Mouse (Mus musculus): ENCODE data around the gene Itgae. TPM values are rescaled to one million over a fixed set of nuclear protein-coding genes. Genes with fewer than 3 reads are reported as not detected.

Itgae gene
- total RNA-seq, 2 experiments from 2014 or later = not detected

DNA sequence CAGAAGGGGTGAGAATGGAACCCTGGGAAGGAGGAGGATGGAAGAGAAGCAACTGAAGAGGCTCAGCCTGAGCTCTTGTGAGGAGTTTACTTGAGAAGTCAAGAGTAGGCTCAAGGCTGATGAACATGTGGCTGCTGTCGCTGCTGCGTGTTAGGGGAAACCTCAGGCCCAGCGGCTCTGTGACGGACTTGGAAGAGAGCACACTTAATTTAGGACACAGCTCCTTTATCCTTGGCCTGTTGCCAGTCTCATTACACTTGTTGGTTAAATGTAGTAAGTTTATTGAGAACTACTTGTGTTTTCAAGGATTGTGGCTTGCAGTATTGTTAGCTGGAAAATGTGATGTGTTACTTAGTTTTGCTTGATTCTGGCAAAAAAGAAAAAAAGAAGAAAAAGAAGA, 13.7 kb upstream of the Itgae start:
- Histone ChIP-seq H3K4me3 (no peak overlapping the region), H3K27ac (no peak overlapping the region)
- DNase-seq (ENCODE audit: extremely low spot score in 1 of 2, low spot score in 2 of 2) = no peak
- TF ChIP-seq CTCF (IDR thresholded peaks at IDR 0.05) = no peak
- intact Hi-C loops (cut with DNase I) = no loop called here

DNA sequence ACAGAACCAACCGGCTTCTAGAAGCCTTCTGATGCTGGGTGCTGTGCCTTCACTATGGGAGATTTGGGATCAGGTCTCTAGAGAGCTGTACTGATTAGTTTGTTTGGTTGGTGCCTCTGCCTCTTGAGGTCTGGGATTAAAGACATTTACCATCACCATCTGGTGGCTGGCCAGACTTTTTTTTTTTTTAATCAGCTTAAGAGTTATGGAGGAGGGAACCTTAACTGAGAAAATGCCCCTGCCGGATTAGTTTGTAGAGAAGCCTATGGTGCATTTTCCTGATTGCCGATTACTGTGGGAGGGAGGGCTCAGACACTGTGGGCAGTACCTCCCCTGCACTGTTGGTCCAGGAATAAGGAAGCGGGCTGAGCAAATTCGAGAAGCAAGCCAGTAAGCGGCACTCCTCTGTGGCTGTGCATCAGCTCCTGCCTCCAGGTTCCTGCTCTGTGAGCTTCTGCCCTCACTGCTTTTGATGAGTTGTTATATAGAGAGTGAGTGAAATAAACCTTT, 13.1 kb upstream of the Itgae start:
- Histone ChIP-seq H3K4me3 (no peak overlapping the region), H3K27ac (no peak overlapping the region)
- DNase-seq (ENCODE audit: extremely low spot score in 1 of 2, low spot score in 2 of 2) = no peak
- intact Hi-C loops (cut with DNase I) = no loop called here
- no peak for TF ChIP-seq CTCF (IDR thresholded peaks at IDR 0.05)

- DNase-seq (ENCODE audit: extremely low spot score in 1 of 2, low spot score in 2 of 2) = no peak
- no peak for TF ChIP-seq CTCF (IDR thresholded peaks at IDR 0.05)
- Histone ChIP-seq H3K27ac (no peak overlapping the region), H3K4me3 (no peak overlapping the region)
- intact Hi-C loops (cut with DNase I) = no loop called here
These were observed 11.8 kb upstream of the Itgae start for GRCm38 (mm10) chr11:73078615-73079014.

DNA sequence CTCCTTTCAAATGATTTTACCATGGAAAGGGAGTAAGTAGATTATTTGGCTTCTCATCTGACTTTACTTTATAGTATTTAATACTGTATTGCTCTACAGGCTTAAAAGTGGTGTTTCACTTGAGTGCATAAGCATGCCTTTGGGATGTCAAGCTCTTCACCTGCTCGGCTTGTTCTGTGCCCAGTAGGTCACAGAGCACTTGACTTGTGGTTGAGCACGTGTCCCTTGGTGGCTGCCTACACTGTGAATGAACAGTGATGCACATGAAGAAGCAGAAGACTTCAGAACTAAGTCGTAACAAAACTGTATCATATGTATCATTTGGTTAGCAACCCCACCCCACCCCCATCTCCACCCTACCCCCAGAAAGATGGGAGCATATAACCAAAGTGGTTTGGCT, 10.1 kb upstream of the Itgae start:
- intact Hi-C loops (cut with DNase I) = no loop called here
- TF ChIP-seq CTCF (IDR thresholded peaks at IDR 0.05) = no peak

DNA sequence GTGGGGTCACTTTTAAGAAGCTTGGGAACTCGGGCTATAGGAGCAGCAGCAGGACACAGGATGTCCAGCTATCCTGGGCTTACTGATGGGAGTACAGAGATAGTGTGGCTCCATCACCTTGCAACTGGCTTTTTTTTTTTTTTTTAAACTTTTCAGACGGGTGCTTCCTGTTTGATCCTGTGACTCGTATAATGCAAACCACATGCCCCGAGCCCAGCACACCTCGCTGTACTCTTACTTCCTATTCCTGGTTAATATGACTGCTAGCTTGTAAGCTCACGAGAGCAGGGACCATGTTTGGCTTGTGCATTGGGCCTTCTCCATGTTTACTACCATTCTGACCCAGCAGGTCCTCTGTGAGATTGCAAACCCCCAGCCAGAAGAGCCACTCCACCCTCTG, 6.1 kb upstream of the Itgae start:
- DNase-seq (ENCODE audit: extremely low spot score in 1 of 2, low spot score in 2 of 2) = no peak
- TF ChIP-seq CTCF (IDR thresholded peaks at IDR 0.05) = no peak
- H3K27ac ChIP-seq = peak overlapping the region; percentile 55; the same call in 1 of the 2 replicates

More for the DNA sequence above, 10.1 kb upstream of the Itgae start:
- no peak for DNase-seq (ENCODE audit: extremely low spot score in 1 of 2, low spot score in 2 of 2)
- Histone ChIP-seq H3K27ac (no peak overlapping the region), H3K4me3 (no peak overlapping the region)

DNA sequence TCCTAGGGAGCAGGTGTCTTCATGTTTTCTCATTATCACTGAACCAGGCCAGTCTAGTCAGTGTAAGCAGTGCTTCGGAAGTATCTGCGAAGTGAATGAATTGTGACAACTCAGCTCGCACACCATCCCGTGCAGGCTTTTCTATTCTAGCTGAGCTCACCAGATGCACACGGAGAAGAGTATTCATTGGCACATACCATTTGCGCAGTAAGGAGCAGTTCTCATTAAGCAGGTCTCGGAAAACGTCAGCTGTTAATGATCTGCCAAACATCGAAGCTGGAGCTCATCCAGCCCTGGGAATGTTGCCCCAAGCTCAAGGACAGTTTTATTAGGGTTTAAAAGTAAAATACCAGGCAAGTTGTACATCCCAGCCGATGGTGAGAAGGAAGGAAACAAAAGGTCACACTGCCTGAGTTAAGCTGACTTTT, 5.6 kb upstream of the Itgae start:
- intact Hi-C loops (cut with DNase I) = no loop called here
- no peak for DNase-seq (ENCODE audit: extremely low spot score in 1 of 2, low spot score in 2 of 2)
- Histone ChIP-seq H3K27ac (peak overlapping the region; percentile 55), H3K4me3 (no peak overlapping the region)
- no peak for TF ChIP-seq CTCF (IDR thresholded peaks at IDR 0.05)

More for the DNA sequence above, 6.1 kb upstream of the Itgae start:
- H3K4me3 ChIP-seq = no peak overlapping the region
- intact Hi-C loops (cut with DNase I) = no loop called here

DNA sequence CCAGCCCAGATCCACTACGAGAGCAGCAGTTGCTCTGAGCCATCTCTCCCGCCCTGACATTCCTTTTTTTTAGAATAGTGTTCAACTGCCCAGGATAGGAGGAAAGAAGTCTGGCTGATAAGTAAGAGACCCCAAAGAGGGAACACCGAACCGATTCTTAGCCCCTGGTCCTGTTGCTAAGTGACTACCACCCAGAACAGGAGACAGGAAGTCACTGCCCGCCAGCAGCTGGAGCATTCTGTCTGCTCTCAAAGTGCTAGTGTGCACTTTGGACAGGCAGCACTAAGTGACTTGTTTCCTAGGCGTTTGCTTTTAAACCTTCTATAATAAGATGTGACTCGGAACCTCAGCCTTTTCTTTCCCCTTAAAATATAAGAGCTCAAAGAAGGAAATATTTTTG, 5.0 kb upstream of the Itgae start:
- no peak for TF ChIP-seq CTCF (IDR thresholded peaks at IDR 0.05)
- intact Hi-C loops (cut with DNase I) = no loop called here
- Histone ChIP-seq H3K4me3 (no peak overlapping the region), H3K27ac (peak overlapping the region; percentile 55)
- DNase-seq (ENCODE audit: extremely low spot score in 1 of 2, low spot score in 2 of 2) = no peak

GRCm38 (mm10) chr11:73087700-73088480, 2.5 kb upstream of the Itgae start:
- intact Hi-C loops (cut with DNase I) = no loop called here
- no peak for DNase-seq (ENCODE audit: extremely low spot score in 1 of 2, low spot score in 2 of 2)
- TF ChIP-seq CTCF (IDR thresholded peaks at IDR 0.05) = no peak
- H3K27ac ChIP-seq = 0 out of 2 replicates have a peak overlapping the region, but pooled peaks have one; percentile 2
- H3K4me3 ChIP-seq = no peak overlapping the region

DNA sequence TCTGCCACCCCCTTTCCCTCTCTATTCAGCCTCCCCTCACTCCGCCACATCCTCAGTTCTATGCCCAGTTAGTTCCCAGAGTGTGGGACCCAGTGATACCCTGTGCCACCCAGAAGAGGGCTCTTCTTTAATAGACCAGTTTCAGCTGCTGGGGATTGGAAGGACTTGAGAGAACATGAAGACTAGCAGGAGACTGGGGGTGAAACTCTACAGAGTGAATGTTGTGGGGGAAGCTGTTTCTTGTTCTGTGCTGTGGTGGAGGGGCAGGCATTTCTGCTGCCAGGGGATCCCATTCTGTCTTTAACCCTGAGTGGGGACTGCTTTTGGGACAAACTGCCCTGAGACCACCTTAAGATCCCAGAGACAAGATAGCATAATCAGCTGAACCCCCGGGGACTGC, 443 bp downstream of the Itgae start:
- no peak overlapping the region for H3K27ac ChIP-seq
- DNase-seq (ENCODE audit: extremely low spot score in 1 of 2, low spot score in 2 of 2) = no peak
- intact Hi-C loops (cut with DNase I) = no loop called here
- TF ChIP-seq CTCF (IDR thresholded peaks at IDR 0.05) = no peak
- no peak overlapping the region for H3K4me3 ChIP-seq

DNA sequence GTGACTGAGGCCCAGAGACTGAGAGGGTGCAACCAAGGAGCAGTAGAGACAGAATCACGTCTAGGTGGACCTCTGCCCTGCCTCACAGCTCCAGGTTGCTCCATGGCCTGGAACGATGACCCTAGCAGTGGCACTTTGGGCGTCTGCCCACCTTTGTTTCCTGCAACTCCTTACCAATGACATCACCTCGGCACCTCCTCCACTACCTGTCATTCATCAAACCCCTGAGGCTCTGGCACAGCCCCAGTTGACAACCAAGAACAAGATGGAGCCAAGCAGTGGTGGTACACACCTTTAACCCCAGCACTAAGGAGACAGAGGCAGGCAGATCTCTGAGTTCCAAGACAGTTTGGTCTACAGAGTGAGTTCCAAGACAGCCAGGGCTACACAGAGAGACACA, 1.7 kb downstream of the Itgae start:
- Histone ChIP-seq H3K4me3 (no peak overlapping the region), H3K27ac (no peak overlapping the region)
- intact Hi-C loops (cut with DNase I) = no loop called here
- DNase-seq (ENCODE audit: extremely low spot score in 1 of 2, low spot score in 2 of 2) = no peak
- TF ChIP-seq CTCF (IDR thresholded peaks at IDR 0.05) = no peak

- intact Hi-C loops (cut with DNase I) = no loop called here
- TF ChIP-seq CTCF (IDR thresholded peaks at IDR 0.05) = no peak
- Histone ChIP-seq H3K27ac (no peak overlapping the region), H3K4me3 (no peak overlapping the region)
- no peak for DNase-seq (ENCODE audit: extremely low spot score in 1 of 2, low spot score in 2 of 2)
These were observed 2.5 kb downstream of the Itgae start for GRCm38 (mm10) chr11:73092877-73093276.

DNA sequence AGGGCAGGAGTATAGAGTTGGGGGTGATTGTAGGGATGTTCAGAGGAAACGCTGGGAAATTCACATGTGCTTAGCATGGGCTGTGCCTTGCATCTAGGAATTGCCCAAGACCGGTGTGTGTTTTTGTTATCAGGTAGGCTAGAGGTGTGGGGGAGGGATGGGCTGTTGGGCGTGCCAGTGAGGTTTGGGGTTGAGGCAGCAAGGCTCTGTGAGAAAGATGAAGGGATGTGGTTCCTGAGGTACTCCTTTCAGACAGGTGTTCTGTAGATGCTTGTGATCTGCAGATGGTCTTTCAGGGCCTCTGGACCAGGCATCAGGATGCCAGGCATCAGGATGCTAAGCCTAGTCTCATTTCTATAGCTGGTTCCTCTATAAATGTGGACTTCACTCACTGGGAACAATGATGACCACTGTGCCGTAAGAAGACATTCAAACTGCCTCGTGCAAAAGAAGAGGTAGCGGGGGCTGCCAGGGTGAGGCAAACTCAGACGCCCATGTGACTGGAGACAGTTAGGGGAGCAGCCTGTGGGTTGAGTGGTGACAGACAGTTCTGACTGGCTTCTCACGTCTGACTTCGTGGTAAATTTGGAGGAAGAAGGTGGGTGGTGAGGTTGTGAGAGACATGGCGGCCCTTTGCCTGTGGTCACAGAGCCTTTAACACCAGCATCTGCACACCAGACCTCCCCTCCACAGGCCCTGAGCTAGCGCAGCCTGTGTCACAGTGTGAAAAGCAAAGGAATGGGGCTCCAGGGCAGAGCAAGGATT, 4.0 kb downstream of the Itgae start:
- no peak overlapping the region for H3K27ac ChIP-seq
- intact Hi-C loops (cut with DNase I) = no loop called here
- TF ChIP-seq CTCF (IDR thresholded peaks at IDR 0.05) = no peak
- DNase-seq (ENCODE audit: extremely low spot score in 1 of 2, low spot score in 2 of 2) = no peak
- no peak overlapping the region for H3K4me3 ChIP-seq
